Comparison of ENCODE assay signal across 8 mouse cellular contexts in genomic region chr14:30515931-30516723, GRCm38 (mm10). TPM values are rescaled to one million over a fixed set of nuclear protein-coding genes. Genes with fewer than 3 reads are reported as not detected.
DNase-seq lines count a peak whose midpoint lies in the region; ATAC-seq and TF ChIP-seq lines count a peak whose summit lies in the region.

No protein-coding gene starts in this region.

- peak; percentile 44 for DNase-seq in kidney, adult 2 months
- peak; percentile 45 for DNase-seq in Muller cell, postnatal 12 days (ENCODE audit: inconsistent ontology term)
- peak; percentile 22 for DNase-seq in liver, postnatal 0 days
- no peak for DNase-seq in yolk sac, embryonic 10.5 days (ENCODE audit: low spot score)
- no peak for DNase-seq in thymus, postnatal 25 days
- no peak for DNase-seq in urinary bladder, postnatal 4 days (ENCODE audit: low spot score in 2 of 2)

- H3K9ac ChIP-seq in kidney, embryonic 15.5 days = no peak overlapping the region
- H3K9ac ChIP-seq in liver, postnatal 0 days (replicated peaks) = no peak overlapping the region

- no peak overlapping the region for H3K4me3 ChIP-seq in kidney, adult 2 months (ENCODE audit: insufficient read depth, low read depth, low read length)
- H3K4me3 ChIP-seq in kidney, embryonic 15.5 days (replicated peaks) = no peak overlapping the region
- H3K4me3 ChIP-seq in liver, postnatal 0 days (ENCODE audit: low read depth, low read length) = no peak overlapping the region

- no peak; the same call in none of the 2 replicates for TF ChIP-seq EP300 in liver, postnatal 0 days (IDR thresholded peaks at IDR 0.05; ENCODE audit: low read depth)

- H3K4me1 ChIP-seq in kidney, adult 2 months (ENCODE audit: control insufficient read depth, insufficient read depth, low read length) = no peaks in the 10 kb centered on the region
- H3K4me1 ChIP-seq in kidney, embryonic 15.5 days = no peaks in the 10 kb centered on the region
- no peaks in the 10 kb centered on the region for H3K4me1 ChIP-seq in liver, postnatal 0 days (ENCODE audit: insufficient read depth)

- no peaks in the 10 kb centered on the region for H3K9me3 ChIP-seq in kidney, embryonic 15.5 days (replicated peaks)
- H3K9me3 ChIP-seq in liver, postnatal 0 days (ENCODE audit: low read length) = no peaks in the 10 kb centered on the region

- no peaks in the 10 kb centered on the region for H3K27me3 ChIP-seq in kidney, adult 2 months (replicated peaks; ENCODE audit: control insufficient read depth, insufficient read depth, low read length)
- H3K27me3 ChIP-seq in kidney, embryonic 15.5 days = no peaks in the 10 kb centered on the region
- H3K27me3 ChIP-seq in liver, postnatal 0 days (ENCODE audit: insufficient read depth, low read length) = no peaks in the 10 kb centered on the region

- peaks cover 6% of the 10 kb centered on the region for H3K36me3 ChIP-seq in kidney, adult 2 months (ENCODE audit: control insufficient read depth, insufficient read depth, low read length)
- H3K36me3 ChIP-seq in kidney, embryonic 15.5 days = peaks cover 84% of the 10 kb centered on the region
- H3K36me3 ChIP-seq in liver, postnatal 0 days (replicated peaks; ENCODE audit: insufficient read depth, low read length) = peaks cover 55% of the 10 kb centered on the region

- 72% methylated on average over 13 of the region's 13 CpGs for WGBS in kidney, adult 2 months
- WGBS in kidney, embryonic 15.5 days = 88% methylated on average over 13 of the region's 13 CpGs
- WGBS in liver, postnatal 0 days (ENCODE audit: insufficient replicate concordance) = 71% methylated on average over 13 of the region's 13 CpGs

- no peak overlapping the region for H3K27ac ChIP-seq in kidney, adult 2 months (ENCODE audit: insufficient read depth, low read depth, low read length)
- H3K27ac ChIP-seq in kidney, embryonic 15.5 days = no peak overlapping the region
- no peak overlapping the region for H3K27ac ChIP-seq in liver, postnatal 0 days (ENCODE audit: low read depth)

- no peak overlapping the region for H3K4me2 ChIP-seq in kidney, embryonic 15.5 days
- no peak overlapping the region for H3K4me2 ChIP-seq in liver, postnatal 0 days (ENCODE audit: low read depth, low read length)

- TF ChIP-seq CTCF in kidney, adult 2 months (conservative IDR thresholded peaks at IDR 0.05; ENCODE audit: insufficient read depth, insufficient read length, low read depth, low read length) = peak; percentile 71
- peak; percentile 74 for TF ChIP-seq CTCF in liver, postnatal 0 days (IDR thresholded peaks at IDR 0.05; ENCODE audit: low read depth)

- TF ChIP-seq POLR2A in kidney, adult 2 months (IDR thresholded peaks at IDR 0.05; ENCODE audit: low read depth, low read length) = no peak

- no peak for ATAC-seq in kidney, embryonic 15.5 days (replicated peaks; ENCODE audit: low FRiP score)
- peak; percentile 79 for ATAC-seq in common myeloid progenitor, adult 5-6 weeks (replicated peaks; ENCODE audit: low read depth, poor library complexity, severe bottlenecking)
- peak; percentile 85 for ATAC-seq in liver, postnatal 0 days

RNA-seq across cellular contexts. Expression of gene Cacna1d, which starts 24.9 kb away (rescaled TPM):
- 4.0 and 4.9 TPM in 2 replicates for polyA plus RNA-seq in kidney, adult 2 months (2012; rRNA removed)
- 3.2 and 3.3 TPM in 2 replicates for polyA plus RNA-seq in kidney, embryonic 15.5 days (2015; fragmentation: Nextera tagmentation; extraction: Ambion mirVana)
- 0.49 and 0.78 TPM in 2 replicates for total RNA-seq in common myeloid progenitor, adult 5-6 weeks (2017)
- 0.22 and 0.36 TPM in 2 replicates for polyA plus RNA-seq in liver, postnatal 0 days (2015; fragmentation: Nextera tagmentation; extraction: Ambion mirVana)

RNA-seq across cellular contexts. Expression of gene Tkt, which starts 32.0 kb away (rescaled TPM):
- 393 and 447 TPM in 2 replicates for polyA plus RNA-seq in kidney, adult 2 months (2012; rRNA removed)
- polyA plus RNA-seq in kidney, embryonic 15.5 days (2015; fragmentation: Nextera tagmentation; extraction: Ambion mirVana) = 275 and 297 TPM in 2 replicates
- 450 and 458 TPM in 2 replicates for total RNA-seq in common myeloid progenitor, adult 5-6 weeks (2017)
- polyA plus RNA-seq in liver, postnatal 0 days (2015; fragmentation: Nextera tagmentation; extraction: Ambion mirVana) = 96.6 and 110 TPM in 2 replicates

RNA-seq across cellular contexts. Expression of gene Dcp1a, which starts 36.8 kb away (rescaled TPM):
- 18.0 and 24.9 TPM in 2 replicates for polyA plus RNA-seq in kidney, adult 2 months (2012; rRNA removed)
- polyA plus RNA-seq in kidney, embryonic 15.5 days (2015; fragmentation: Nextera tagmentation; extraction: Ambion mirVana) = 26.9 and 30.0 TPM in 2 replicates
- total RNA-seq in common myeloid progenitor, adult 5-6 weeks (2017) = 26.4 and 32.9 TPM in 2 replicates
- 2.9 and 3.3 TPM in 2 replicates for polyA plus RNA-seq in liver, postnatal 0 days (2015; fragmentation: Nextera tagmentation; extraction: Ambion mirVana)

Comparison
In these comparisons a context has a peak if more than half of its experiments do, and no peak if none do; other contexts are left out.
1. DNase-seq: peak in kidney, adult 2 months (single experiment), Muller cell, postnatal 12 days (single experiment) and liver, postnatal 0 days (single experiment); none in yolk sac, embryonic 10.5 days (single experiment), thymus, postnatal 25 days (single experiment) and urinary bladder, postnatal 4 days (0 of 2).